In the genomic region with DNA sequence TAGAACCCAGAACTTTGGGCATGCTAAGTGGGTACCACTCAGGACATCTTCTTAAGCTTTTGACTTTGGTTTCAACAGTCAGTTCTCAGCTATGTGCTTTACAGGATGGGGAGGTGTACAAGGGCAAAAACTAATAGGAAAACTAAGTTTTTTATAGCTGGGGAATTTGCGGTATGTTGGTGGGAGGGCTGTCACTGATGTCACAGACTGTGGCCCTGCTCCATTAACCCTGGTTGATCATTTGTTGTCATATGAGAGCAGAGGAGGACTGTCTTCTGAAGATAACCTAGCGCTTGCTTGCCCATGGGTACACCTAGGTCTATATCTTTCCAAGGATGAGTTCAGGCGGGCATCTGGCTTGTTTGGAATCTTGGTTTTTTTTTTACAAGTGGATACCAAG, we compare ENCODE assay signal across 21 mouse cellular contexts.
"Had no signal": no experiment of that assay in that cellular context is flagged by ENCODE, and none has a peak within 500 bp of the region (broad histone marks: within the 10 kb centered on the region; RNA-seq: fewer than 3 reads in every experiment).

No protein-coding gene starts in this region.

- H3K36me3 ChIP-seq: heart, embryonic 13.5 days; heart, embryonic 15.5 days; hindbrain, embryonic 13.5 days; hindbrain, embryonic 15.5 days; limb, embryonic 13.5 days; limb, embryonic 15.5 days; liver, embryonic 12.5 days had no signal

- H3K4me1 ChIP-seq: hindbrain, embryonic 13.5 days; hindbrain, embryonic 15.5 days; limb, embryonic 15.5 days had no signal

- H3K27me3 ChIP-seq: heart, embryonic 13.5 days; heart, embryonic 15.5 days; hindbrain, embryonic 15.5 days had no signal

- H3K4me3 ChIP-seq: heart, embryonic 13.5 days; heart, embryonic 15.5 days; hindbrain, embryonic 13.5 days; hindbrain, embryonic 15.5 days; limb, embryonic 13.5 days; limb, embryonic 15.5 days; liver, embryonic 12.5 days had no signal

- H3K27ac ChIP-seq: heart, embryonic 15.5 days; hindbrain, embryonic 13.5 days; hindbrain, embryonic 15.5 days; hindbrain, postnatal 0 days; limb, embryonic 13.5 days; limb, embryonic 15.5 days; liver, embryonic 12.5 days; liver, embryonic 14.5 days had no signal

- H3K4me2 ChIP-seq: heart, embryonic 11.5 days; heart, embryonic 13.5 days; heart, embryonic 15.5 days; hindbrain, embryonic 13.5 days; hindbrain, embryonic 15.5 days; limb, embryonic 13.5 days; limb, embryonic 15.5 days; liver, embryonic 12.5 days had no signal

- ATAC-seq: hindbrain, postnatal 0 days; intestine, embryonic 16.5 days; liver, embryonic 12.5 days had no signal

- H3K9me3 ChIP-seq: heart, embryonic 13.5 days; heart, embryonic 15.5 days; hindbrain, embryonic 13.5 days; hindbrain, embryonic 15.5 days; limb, embryonic 13.5 days; limb, embryonic 15.5 days; liver, embryonic 12.5 days had no signal

- H3K9ac ChIP-seq: heart, embryonic 15.5 days; hindbrain, embryonic 13.5 days; hindbrain, embryonic 15.5 days; limb, embryonic 13.5 days; limb, embryonic 15.5 days; liver, embryonic 12.5 days; liver, embryonic 14.5 days had no signal

- DNase-seq: gastrocnemius, postnatal 14 days; gastrocnemius, postnatal 36 days; heart, postnatal 14 days; heart, postnatal 36 days; kidney, adult 8-10 months; kidney, postnatal 10 days; kidney, postnatal 36 days; layer of hippocampus, adult 9-11 months; layer of hippocampus, postnatal 36 days; left cerebral cortex, postnatal 4 days had no signal
